Mouse (Mus musculus): ENCODE results near the gene Ralgapa2.

Ralgapa2 gene

DNA sequence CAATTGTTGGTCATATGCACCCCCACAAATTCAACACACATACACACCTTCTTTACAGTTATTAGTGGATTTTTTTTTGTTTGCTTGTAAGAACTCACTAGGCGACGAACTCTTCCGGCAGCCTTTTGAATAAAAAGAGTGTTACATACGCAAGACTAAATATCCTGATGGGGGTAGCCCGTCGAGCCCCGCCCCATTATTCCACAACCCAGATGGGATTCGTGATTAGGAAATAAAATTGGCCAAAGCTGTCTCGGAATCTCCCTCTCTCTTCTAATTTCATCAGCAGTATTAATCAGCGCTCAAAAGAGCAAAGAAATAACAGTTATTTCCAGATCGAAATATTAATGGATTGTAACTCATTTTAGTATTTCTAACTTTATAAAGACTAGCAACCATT is 292.4 kb downstream of the Ralgapa2 start:
- DNase-seq, result no peak

DNA sequence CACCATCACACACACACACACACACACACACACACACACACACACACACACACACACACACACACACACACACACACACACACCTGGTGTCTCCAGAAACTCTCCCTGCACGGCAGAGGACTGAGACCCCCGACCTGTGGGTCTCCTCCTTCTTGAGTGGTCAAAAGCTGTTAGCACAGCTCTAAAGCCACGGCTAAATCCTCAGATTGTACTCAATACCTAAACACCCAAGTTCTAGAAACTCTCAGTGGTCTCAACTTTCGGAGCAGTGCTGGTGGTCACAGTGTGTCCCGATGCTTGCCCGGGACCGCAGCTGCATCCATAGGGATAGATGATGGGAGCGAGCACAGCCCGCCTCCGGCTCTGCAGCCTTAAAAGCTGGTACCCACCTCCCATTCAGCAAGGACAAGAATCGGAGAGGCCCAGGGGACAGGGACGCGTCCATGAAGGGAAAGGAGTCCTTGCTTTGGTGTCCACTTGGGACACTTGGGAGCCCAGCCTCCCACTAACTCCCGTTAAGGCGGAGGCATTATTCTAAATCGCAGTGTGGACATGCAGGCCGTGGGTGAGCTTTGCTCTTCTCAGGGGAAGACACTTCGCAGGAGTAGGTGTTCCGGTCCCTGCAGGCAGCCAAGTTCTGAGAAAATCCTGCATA is 293.1 kb downstream of the Ralgapa2 start:
- no peak for DNase-seq

GRCm38 (mm10) chr2:146218161-146218691 is 293.9 kb downstream of the Ralgapa2 start:
- no peak for DNase-seq

- no peak for DNase-seq
Measured at GRCm38 (mm10) chr2:146217227-146217980, 294.7 kb downstream of the Ralgapa2 start.

DNA sequence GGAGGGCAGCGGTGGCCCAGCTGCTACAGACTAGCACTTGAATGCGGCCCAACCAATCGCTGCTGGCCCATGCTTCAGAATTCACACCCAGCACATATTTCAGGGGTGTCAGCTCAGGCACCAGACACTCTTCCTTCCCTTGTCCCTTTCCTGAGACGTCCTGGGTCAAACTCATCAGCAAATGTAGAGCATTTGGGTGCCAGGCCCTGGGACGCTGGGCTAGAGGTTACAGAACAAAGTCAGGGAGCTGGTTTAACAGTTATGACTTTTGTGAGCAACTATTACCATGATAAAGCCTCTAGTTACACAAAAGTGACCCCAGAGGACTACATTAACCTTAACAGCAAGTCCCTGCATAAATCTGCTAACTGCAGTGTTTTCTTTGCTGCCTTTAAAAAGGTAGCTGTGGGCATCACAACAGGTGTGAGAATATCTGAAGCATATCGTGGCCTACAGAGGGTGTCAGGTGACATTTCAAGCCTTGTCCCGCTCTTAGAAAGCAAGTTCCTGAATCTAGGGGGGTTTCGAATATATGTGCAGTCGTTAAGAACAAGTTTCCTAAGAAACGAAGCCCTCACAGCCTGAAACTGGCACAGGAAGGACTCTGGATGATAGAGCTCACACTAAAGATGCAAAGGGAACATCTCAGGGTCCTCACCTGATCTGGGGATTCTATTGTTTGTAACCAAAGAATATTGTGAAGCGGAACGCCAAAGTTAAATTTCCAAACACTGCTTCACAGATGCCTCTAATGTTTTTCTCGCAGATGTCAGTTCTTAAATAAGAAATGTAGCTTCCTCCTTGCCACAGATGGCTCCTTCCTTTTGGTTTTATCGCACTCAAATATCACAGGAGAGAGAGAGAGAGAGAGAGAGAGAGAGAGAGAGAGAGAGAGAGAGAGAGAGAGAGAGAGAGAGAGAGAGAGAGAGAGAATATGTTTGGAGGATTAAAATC is 295.8 kb downstream of the Ralgapa2 start:
- DNase-seq, result no peak

- DNase-seq, result peak; percentile 26
Measured at GRCm38 (mm10) chr2:146214715-146215114, 297.4 kb downstream of the Ralgapa2 start.

DNA sequence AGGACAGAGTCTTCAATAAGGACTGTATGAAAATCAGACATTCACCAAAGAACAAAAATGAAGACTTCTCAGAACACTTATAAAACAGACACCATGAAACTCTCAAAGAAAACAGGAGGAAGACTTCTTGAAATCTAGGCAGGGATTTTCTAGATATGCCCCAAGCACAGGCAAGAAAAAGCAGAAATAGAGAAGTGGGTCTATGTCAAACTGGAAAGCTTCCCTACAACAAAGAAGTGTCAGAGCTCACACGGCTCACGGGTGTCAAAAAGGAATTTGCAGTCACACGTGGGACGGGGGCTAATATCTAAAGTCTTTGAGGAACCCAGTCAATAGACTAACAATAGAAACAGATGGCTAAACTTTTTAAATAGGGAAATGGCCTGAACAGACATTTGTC is 301.2 kb downstream of the Ralgapa2 start:
- DNase-seq, result no peak

DNA sequence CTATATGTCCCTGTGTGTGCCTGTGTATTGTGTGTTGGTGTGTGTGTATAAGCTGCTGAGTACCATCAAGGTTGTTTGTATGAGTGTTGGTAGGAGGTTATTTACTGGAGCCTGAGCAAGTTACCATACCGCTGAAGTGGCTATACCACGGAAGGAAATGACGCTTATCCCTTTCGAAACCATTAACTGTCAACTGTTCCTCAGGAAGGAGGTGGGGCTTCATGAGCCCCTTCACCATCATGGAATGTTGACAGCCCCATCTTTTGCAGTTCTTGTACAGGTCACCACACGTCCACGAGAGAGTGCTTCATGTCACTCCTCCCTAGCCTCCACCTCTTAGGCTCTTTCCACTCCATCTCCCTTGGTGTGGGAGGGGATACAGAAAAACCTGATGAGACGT is 314.2 kb downstream of the Ralgapa2 start:
- DNase-seq, result no peak

DNA sequence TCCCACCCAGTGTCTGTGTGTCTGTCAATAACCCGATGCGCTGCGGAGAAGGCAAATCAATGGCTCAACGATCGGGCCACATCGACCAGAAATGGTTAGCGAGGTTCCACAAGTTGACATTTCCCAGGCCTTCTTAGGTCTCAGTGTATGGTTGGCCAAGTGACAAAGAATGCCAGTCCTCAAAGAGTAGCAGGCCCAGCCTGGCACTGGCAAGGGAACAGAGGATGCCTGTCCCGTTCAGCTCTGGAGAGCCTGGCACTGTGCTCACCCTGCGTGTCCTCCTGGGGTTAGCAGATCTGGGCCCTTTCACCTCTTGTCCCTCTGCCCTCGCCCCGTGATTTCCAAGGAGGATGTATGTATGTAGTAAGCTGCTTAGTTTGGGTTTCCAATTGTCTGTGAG is 316.0 kb downstream of the Ralgapa2 start:
- no peak for DNase-seq

Measured in thymus, postnatal 25 days (tissue).